Mouse (Mus musculus) spleen, postnatal 36 days (tissue): ENCODE data around the gene Pnma1.

Source experiments
- DNase-seq, 2 experiments: peaks; one replicate each; pipeline ENCODE4 v3.0.0; 2022; ENCODE audit warnings: low spot score in 2 of 2, mixed read lengths in 1 of 2

Pnma1 gene

DNA sequence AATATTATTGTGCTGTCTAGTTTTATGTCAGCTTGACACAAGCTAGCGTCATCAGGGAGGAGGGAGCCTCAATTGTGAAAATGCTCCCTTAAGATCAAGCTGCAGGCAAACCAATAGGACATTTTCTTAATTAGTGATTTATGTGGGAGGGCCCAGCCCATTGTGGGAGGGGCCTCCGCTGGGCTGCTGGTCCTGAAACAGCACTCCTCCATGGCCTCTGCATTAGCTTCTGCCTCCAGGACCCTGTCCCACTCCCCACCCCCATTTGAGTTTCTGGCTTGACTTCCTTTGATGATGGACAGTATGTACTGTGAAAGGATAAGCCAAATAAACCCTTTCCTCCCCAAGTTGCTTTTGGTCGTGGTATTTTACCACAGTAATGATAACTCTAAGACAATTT, 41.3 kb downstream of the Pnma1 start:
- DNase-seq = no peak

DNA sequence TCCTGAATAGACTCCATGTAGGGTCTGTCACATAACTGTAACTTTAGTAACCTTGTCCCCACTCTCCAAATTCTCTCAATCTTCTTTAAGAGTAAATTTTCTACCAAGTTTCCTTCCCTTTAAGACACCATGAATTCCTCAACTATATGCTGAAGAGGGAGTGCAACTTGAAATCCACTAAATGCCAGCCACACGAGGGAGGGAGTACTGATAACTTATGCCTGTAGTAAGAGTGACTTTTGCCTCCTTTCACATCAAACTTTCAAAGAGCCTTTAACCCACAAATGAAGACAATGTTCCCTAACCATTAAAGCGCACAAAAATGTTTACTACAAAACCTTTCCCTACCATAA, 46.8 kb downstream of the Pnma1 start:
- DNase-seq = no peak

DNA sequence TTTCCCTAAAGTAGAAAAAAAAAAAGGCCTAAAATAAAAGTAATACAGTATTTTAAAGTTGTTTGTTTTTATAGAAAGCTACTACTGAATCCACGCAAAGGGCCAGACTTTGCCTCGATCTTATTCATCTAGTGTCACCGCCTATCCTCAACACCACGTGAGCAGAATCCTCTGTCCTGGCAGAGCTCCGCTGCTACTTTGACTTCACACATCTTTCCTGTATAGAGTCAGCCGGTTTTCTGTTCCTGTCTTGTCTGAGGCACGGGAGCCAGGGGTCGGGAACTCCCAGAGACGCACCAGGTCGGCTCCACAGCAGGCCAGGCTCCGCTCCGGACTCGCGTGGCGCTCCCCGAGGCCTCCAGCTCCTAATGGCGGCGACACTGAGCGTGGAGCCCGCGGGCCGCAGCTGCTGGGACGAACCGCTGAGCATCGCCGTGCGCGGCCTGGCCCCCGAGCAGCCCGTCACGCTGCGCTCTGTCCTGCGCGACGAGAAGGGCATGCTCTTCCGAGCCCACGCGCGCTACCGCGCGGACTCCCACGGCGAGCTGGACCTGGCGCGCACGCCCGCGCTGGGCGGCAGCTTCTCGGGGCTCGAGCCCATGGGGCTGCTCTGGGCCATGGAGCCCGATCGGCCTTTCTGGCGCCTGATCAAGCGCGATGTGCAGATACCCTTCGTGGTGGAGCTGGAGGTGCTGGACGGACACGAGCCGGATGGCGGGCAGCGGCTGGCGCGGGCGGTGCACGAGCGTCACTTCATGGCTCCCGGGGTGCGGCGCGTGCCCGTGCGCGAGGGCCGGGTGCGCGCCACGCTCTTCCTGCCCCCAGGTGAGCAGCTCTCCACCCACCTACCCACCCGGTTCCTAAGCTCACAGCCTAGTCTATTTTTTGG, 47.4 kb downstream of the Pnma1 start, which contains the start of gene Acot6:
TSS of gene Acot6 (plus strand) at position 51 of the 889 bp plus-strand sequence.
- DNase-seq = peak; percentile 14 to 18

DNA sequence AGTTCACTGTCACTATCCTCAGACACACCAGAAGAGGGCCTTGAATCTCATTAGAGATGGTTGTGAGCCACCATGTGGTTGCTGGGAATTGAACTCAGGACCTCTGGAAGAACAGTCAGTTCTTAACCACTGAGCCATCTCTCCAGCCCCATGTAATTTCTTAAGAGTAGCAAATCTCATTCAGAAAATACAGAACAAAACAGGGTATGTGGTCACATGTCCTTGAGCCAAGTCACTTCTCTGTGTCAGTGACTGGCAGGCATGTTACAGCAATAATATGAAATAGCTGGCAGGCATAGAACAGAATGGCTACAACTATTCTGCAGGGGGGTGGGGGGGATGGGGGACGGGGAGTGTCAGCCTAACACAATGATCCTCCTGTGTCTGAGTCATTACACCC, 48.2 kb downstream of the Pnma1 start:
- DNase-seq = no peak

DNA sequence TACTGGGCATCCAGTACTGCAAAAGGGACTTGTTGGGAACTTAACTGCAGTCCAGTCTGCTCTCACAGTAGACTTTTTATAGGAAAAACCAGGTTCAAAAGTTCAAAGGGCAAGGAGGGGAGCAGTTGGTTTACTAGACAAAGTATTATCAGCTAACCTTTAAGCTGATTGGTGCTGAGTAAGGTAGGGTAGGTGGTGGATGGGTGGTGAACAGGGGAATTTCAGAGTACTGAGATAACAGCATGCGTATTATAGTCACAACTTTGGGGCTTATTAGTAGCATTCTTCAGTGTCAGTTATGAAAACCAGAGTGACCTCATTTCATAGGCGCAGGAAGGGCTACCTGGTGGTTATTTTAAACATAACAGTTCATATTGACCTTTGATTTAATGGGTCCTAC, 48.7 kb downstream of the Pnma1 start:
- no peak for DNase-seq
